Mouse (Mus musculus) stomach, embryonic 14.5 days (tissue): ENCODE results near the gene Gpd2. TPM values are rescaled to one million over a fixed set of nuclear protein-coding genes. Genes with fewer than 3 reads are reported as not detected.

Experiments used
- ATAC-seq: fragments of 200-750 bp; cut with Nextera tagmentation; 2 replicates; pipeline ENCODE4 v1.8.0; 2017; ENCODE audit warnings: low read depth, moderate TSS enrichment; ENCODE audit not compliant: insufficient number of reproducible peaks, insufficient read depth, low FRiP score
- H3K27ac ChIP-seq: fragments of 300-500 bp; sonication (generic); 2 replicates; pipeline ENCODE4 v1.5.1; 2014; ENCODE audit warnings: mild to moderate bottlenecking, low read length, moderate library complexity, mixed read lengths
- H3K27me3 ChIP-seq: fragments of 300-500 bp; sonication (generic); 2 replicates; pipeline ENCODE4 v1.6.1; 2014; ENCODE audit warnings: low read length, control low read depth, mixed read lengths; ENCODE audit not compliant: control insufficient read depth, insufficient read depth
- H3K36me3 ChIP-seq: fragments of 300-500 bp; sonication (generic); 2 replicates; pipeline ENCODE4 v1.6.1; 2014; ENCODE audit warnings: mild to moderate bottlenecking, control low read depth, low read length, moderate library complexity, mixed read lengths; ENCODE audit not compliant: control insufficient read depth, insufficient read depth
- H3K4me1 ChIP-seq: fragments of 300-500 bp; sonication (generic); 2 replicates; pipeline ENCODE4 v1.6.1; 2014; ENCODE audit warnings: low read length, control low read depth, mixed read lengths; ENCODE audit not compliant: control insufficient read depth, insufficient read depth
- H3K4me2 ChIP-seq: fragments of 300-500 bp; sonication (generic); replicated peaks from 2 replicates; pipeline ENCODE4 v1.6.1; 2014; ENCODE audit warnings: low read depth, low read length, control low read depth
- H3K4me3 ChIP-seq: fragments of 300-500 bp; sonication (generic); 2 replicates; pipeline ENCODE4 v1.5.1; 2014; ENCODE audit warnings: low read depth, low read length, control low read depth
- H3K9ac ChIP-seq: fragments of 300-500 bp; sonication (generic); replicated peaks from 2 replicates; pipeline ENCODE4 v1.6.1; 2014; ENCODE audit warnings: low read depth, mild to moderate bottlenecking, control low read depth, low read length, moderate library complexity, mixed read lengths
- H3K9me3 ChIP-seq: fragments of 300-500 bp; sonication (generic); 2 replicates; pipeline ENCODE4 v1.6.1; 2016; ENCODE audit warnings: low read depth, low read length, control low read depth; ENCODE audit not compliant: control insufficient read depth
- WGBS: fragments of 180-500 bp; shearing (Covaris S2); extraction: QIAGEN DNeasy Blood & Tissue Kit; methylation state at CpG from one replicate; pipeline ENCODE4 v1.1.7; 2014; 5-methylcytosine and 5-hydroxymethylcytosine counted together
- polyA plus RNA-seq: library from polyadenylated mRNA; unstranded; fragments of >200 nt; fragmentation: Nextera tagmentation; extraction: Ambion mirVana; gene quantifications from 2 replicates; pipeline ENCODE4 v1.2.1, GENCODE M21; 2014

Gene Gpd2
- polyA plus RNA-seq, 1 experiment from 2014 or later, result 27.8 TPM

DNA sequence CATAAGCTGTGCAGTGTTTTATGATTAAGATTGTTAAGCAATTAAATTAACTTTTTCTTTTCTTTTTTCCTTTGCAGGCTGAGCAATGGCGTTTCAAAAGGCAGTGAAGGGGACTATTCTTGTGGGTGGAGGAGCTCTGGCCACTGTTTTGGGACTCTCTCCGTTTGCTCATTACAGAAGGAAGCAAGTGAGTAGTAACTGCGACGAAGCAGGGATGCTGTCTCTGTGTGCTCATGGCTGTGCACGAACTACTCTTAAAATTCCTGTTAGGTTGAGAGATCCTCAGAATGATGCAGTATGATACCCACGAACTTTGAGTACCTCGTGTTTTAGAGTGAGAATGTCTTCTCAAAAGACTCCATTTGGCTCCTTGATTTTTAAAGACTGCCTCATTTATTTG lies 30.5 kb downstream of the Gpd2 start:
- ATAC-seq, result no peak
- H3K27ac ChIP-seq, result no peak overlapping the region
- WGBS, result 74% methylated on average over 7 of the region's 7 CpGs
- H3K9ac ChIP-seq, result no peak overlapping the region
- no peak overlapping the region for H3K4me3 ChIP-seq
- H3K4me2 ChIP-seq, result no peak overlapping the region
- no peaks in the 10 kb centered on the region for H3K9me3 ChIP-seq
- no peaks in the 10 kb centered on the region for H3K4me1 ChIP-seq
- no peaks in the 10 kb centered on the region for H3K27me3 ChIP-seq
- H3K36me3 ChIP-seq, result no peaks in the 10 kb centered on the region

DNA sequence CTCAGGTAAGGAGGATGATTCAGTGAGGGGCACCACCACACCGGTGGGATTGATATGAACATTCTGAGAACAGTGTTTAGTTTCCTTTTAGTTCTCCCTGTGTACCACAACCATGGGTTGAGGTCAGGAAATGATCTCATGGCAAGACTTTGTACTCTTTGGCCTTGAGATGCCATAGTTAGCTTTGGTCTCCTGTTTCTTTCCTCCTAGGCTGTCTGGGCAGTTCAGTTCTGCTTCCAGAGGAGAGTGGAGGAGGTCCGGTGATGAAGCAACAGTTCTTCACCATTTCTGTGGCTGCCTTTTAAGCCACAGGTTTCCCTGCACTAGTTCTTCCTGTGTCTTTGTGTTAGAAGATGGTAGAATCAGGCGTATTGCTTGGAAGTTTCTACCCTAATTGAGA lies 31.4 kb downstream of the Gpd2 start:
- Histone ChIP-seq H3K9me3 (no peaks in the 10 kb centered on the region), H3K4me1 (no peaks in the 10 kb centered on the region), H3K4me2 (no peak overlapping the region), H3K9ac (no peak overlapping the region), H3K27me3 (no peaks in the 10 kb centered on the region), H3K4me3 (no peak overlapping the region), H3K27ac (no peak overlapping the region), H3K36me3 (no peaks in the 10 kb centered on the region)
- no peak for ATAC-seq
- WGBS, result 87% methylated on average over 3 of the region's 3 CpGs

DNA sequence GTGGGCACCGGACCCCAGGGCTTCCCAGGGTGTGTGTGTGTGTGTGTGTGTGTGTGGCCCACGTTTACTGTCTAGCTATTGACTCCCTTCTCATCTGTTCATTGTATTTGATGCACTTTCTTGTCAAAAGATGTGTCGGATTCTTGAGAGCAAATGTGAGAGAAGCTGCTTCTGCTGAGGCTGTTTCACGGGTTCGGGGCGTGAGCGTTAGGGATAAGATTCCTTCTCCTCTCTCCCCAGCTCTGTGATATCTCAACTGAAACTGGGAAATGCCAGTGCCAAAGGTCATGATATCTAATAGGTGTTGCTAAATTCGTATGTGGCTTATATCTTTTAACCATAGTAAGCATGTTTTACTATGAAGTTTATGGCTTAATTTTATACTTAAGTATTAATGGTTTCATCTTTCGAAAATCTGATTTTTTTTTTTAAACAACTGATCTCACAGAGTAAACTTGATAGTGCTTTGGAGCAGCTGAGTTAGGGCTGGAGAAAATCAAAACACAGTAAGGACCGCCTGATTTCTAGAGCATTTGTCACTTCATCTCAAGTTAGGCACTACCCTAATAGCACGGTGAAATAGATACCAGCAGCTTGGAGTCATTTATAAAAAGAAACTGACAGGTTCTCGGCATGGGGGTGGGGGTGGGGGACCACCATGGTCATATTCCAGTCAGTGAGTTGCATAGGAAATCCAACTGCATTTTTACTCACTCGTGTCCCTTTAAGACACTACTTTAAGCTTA lies 32.4 kb downstream of the Gpd2 start:
- no peak for ATAC-seq
- Histone ChIP-seq H3K9ac (no peak overlapping the region), H3K4me2 (no peak overlapping the region), H3K4me3 (no peak overlapping the region), H3K27me3 (no peaks in the 10 kb centered on the region), H3K36me3 (no peaks in the 10 kb centered on the region), H3K4me1 (no peaks in the 10 kb centered on the region), H3K9me3 (no peaks in the 10 kb centered on the region), H3K27ac (no peak overlapping the region)
- 46% methylated on average over 13 of the region's 13 CpGs for WGBS

DNA sequence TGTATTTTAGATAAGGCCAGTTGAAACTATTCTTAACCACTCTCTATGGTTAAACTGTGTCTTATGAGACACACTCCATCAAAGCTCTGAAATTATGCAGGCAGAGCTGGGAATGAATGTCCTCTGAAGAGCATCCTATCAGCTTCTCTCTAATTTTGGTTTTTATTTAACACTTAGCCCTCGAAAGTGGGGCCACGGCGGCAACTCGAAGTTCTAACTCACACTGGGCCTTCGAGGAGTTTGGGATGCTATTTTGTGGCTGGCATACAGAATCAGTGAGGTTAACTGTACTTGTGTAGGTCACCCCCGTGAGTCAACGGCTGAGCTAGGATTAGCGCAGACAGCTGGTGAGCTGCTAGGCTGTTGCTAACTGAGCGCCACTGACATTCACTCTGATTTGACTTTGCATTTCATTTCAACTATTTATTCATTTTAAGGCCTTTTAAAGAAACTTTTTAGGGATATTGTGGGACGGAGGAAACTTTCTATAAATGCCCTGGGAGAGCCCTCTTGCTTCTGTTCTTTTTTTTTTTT lies 42.8 kb downstream of the Gpd2 start:
- Histone ChIP-seq H3K9me3 (no peaks in the 10 kb centered on the region), H3K36me3 (no peaks in the 10 kb centered on the region), H3K27ac (no peak overlapping the region), H3K4me3 (no peak overlapping the region), H3K9ac (no peak overlapping the region), H3K4me2 (no peak overlapping the region), H3K4me1 (no peaks in the 10 kb centered on the region), H3K27me3 (no peaks in the 10 kb centered on the region)
- ATAC-seq, result no peak
- 82% methylated on average over 10 of the region's 10 CpGs for WGBS

DNA sequence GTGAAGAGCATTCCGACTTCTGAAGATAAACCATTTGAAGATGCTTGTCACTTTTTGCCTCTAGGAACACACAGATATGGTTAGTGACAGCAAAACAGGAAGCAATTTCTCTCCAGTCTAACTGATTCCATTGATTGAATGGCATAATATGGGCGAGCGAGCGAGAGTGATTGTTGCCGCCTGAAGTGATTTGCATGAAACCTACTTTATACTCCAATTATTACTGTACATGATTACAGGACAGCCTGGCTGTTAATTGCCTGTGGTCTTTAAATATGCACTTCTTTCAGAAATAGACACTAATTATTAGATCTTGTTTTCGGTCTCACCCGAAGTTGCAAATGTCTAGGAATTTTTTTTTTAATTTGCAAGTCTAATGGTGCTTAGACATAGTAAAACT lies 46.4 kb downstream of the Gpd2 start:
- H3K27me3 ChIP-seq, result no peaks in the 10 kb centered on the region
- no peak overlapping the region for H3K27ac ChIP-seq
- no peak for ATAC-seq
- H3K4me3 ChIP-seq, result no peak overlapping the region
- H3K9me3 ChIP-seq, result no peaks in the 10 kb centered on the region
- H3K4me1 ChIP-seq, result no peaks in the 10 kb centered on the region
- H3K4me2 ChIP-seq, result no peak overlapping the region
- no peak overlapping the region for H3K9ac ChIP-seq
- no peaks in the 10 kb centered on the region for H3K36me3 ChIP-seq
- WGBS, result 91% methylated on average over 7 of the region's 7 CpGs

DNA sequence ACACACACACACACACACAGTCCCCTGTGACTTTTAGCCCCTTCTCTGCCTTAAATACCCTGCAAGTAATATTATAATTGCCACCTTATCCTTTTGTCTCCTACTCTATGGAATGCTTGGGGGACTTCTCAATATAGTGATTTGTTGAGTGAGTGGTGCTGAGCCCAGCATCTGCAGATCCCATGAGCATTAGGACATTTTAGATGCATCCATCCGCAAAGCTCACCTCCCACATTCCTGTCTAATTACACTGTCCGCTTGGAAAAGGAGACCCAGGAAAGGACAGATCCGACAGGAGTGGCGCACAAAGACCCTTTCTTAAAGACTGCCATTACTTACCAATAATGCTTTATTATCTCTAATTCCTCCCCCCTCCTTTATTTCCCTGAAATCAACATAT lies 47.8 kb downstream of the Gpd2 start:
- Histone ChIP-seq H3K4me3 (no peak overlapping the region), H3K27me3 (no peaks in the 10 kb centered on the region), H3K27ac (no peak overlapping the region), H3K9ac (no peak overlapping the region), H3K4me2 (no peak overlapping the region), H3K36me3 (no peaks in the 10 kb centered on the region), H3K9me3 (no peaks in the 10 kb centered on the region), H3K4me1 (no peaks in the 10 kb centered on the region)
- 80% methylated on average over 4 of the region's 4 CpGs for WGBS
- no peak for ATAC-seq

DNA sequence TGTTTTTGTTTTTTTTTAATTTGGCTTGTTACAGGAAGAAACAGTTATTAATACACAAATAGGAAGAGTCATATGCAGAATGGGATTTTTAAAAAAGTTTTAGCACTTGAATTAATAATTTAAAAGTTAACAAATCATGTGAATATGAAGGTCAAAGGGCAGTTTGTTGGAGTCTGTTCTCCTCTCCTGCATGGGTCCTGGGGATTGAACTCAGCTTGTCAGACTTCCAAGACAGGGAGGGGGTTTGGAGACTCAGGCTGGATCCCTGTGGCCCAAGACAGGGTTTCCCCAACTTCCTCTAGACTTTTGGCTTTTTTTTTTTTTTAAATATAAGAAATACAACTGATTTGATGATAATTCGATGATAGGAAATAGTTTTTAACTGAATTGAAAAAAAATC lies 50.6 kb downstream of the Gpd2 start:
- Histone ChIP-seq H3K4me3 (no peak overlapping the region), H3K9me3 (no peaks in the 10 kb centered on the region), H3K4me1 (no peaks in the 10 kb centered on the region), H3K4me2 (no peak overlapping the region), H3K9ac (no peak overlapping the region), H3K27ac (no peak overlapping the region), H3K27me3 (no peaks in the 10 kb centered on the region), H3K36me3 (no peaks in the 10 kb centered on the region)
- no peak for ATAC-seq
- 89% methylated on average over 1 of the region's 1 CpGs for WGBS

DNA sequence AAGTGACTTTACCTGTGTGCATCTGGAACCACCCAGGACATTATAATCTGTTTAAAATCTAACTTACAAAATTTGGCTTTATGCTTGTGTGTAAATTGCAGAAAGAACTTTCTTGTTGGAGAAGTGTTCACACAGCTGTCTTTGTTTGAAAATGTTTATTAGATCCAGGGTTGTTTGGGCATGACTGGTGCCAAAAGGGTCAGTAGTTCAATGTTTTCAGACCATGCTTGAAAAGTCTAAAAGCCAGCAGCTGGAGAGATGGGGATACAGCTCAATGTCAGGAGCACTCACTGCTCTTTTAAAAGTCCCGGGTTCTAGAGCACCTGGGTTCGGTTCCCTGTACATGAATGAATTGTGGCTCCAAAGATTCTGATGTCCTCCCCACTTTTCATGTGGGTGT lies 56.1 kb downstream of the Gpd2 start:
- Histone ChIP-seq H3K4me1 (no peaks in the 10 kb centered on the region), H3K4me3 (no peak overlapping the region), H3K9me3 (no peaks in the 10 kb centered on the region), H3K27ac (no peak overlapping the region), H3K9ac (no peak overlapping the region), H3K36me3 (no peaks in the 10 kb centered on the region), H3K27me3 (no peaks in the 10 kb centered on the region), H3K4me2 (no peak overlapping the region)
- ATAC-seq, result no peak
- WGBS, result 65% methylated on average over 2 of the region's 2 CpGs

DNA sequence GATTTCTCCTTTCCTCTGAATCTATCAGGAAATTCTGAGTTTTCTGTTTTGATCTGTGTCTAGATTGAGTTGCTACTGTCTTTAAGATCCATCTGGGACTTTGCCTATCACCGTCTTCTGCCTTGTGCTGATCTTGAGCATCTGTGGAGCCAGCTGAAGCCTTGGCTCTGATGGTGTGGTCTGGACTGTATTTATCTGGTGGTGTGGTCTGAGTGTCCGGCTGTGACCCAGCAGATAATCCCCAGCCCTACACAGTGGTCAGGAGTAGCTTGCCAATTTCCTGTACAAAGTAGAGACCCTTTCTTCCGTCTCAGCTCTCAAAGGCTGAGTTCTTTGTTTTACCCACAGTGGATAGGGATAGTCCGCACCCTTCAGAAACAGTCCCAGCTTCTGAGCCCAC lies 58.6 kb downstream of the Gpd2 start:
- Histone ChIP-seq H3K4me1 (no peaks in the 10 kb centered on the region), H3K36me3 (no peaks in the 10 kb centered on the region), H3K27ac (no peak overlapping the region), H3K27me3 (no peaks in the 10 kb centered on the region), H3K9ac (no peak overlapping the region), H3K4me2 (no peak overlapping the region), H3K4me3 (no peak overlapping the region), H3K9me3 (no peaks in the 10 kb centered on the region)
- ATAC-seq, result no peak
- 73% methylated on average over 4 of the region's 4 CpGs for WGBS
